Mouse (Mus musculus): ENCODE measurements around the gene Ugcg.

- no peak for TF ChIP-seq POLR2A (IDR thresholded peaks at IDR 0.05; ENCODE audit: insufficient read length, low read depth)
- TF ChIP-seq E2F4 (IDR thresholded peaks at IDR 0.05; ENCODE audit: insufficient read depth): no peak
- no peak for TF ChIP-seq POLR2AphosphoS2 (IDR thresholded peaks at IDR 0.05; ENCODE audit: insufficient read length, low read depth)
- no peak for TF ChIP-seq MYOG (IDR thresholded peaks at IDR 0.05; ENCODE audit: control insufficient read depth in 1 of 3, insufficient read depth in 1 of 3, insufficient read length in 2 of 3, low read depth in 2 of 3)
- TF ChIP-seq USF1 (IDR thresholded peaks at IDR 0.05; ENCODE audit: low read depth): no peak
- no peak for TF ChIP-seq SRF (IDR thresholded peaks at IDR 0.05; ENCODE audit: control insufficient read depth, insufficient read length, low read depth)
- TF ChIP-seq MAX (IDR thresholded peaks at IDR 0.05; ENCODE audit: low read depth): no peak
These were observed 11.5 kb upstream of the Ugcg start for GRCm38 (mm10) chr4:59177566-59177965.

All from myocyte (in vitro differentiated cells).